Mouse (Mus musculus): Measurements from ENCODE around the gene Dusp7. TPM values are rescaled to one million over a fixed set of nuclear protein-coding genes. Genes with fewer than 3 reads are reported as not detected.

The Dusp7 gene
- polyA plus RNA-seq, 1 experiment = 223 TPM

GRCm38 (mm10) chr9:106338462-106339172, 29.8 kb upstream of the Dusp7 start:
- 44% methylated on average over 10 of the region's 10 CpGs for WGBS
- TF ChIP-seq CTCF (IDR thresholded peaks at IDR 0.05; ENCODE audit: insufficient read depth, low read length) (no peak), POLR2A (IDR thresholded peaks at IDR 0.05; ENCODE audit: borderline replicate concordance, extremely low read depth, low read depth, low read length) (no peak)

GRCm38 (mm10) chr9:106339173-106339558, 29.3 kb upstream of the Dusp7 start:
- TF ChIP-seq CTCF (IDR thresholded peaks at IDR 0.05; ENCODE audit: insufficient read depth, low read length) (no peak), POLR2A (IDR thresholded peaks at IDR 0.05; ENCODE audit: borderline replicate concordance, extremely low read depth, low read depth, low read length) (no peak)
- no peaks in the 10 kb centered on the region; the same call in 1 of the 2 replicates for H3K4me1 ChIP-seq (ENCODE audit: control insufficient read depth, insufficient read depth, low read length)
- 83% methylated on average over 6 of the region's 6 CpGs for WGBS
- DNase-seq = no peak
- H3K4me3 ChIP-seq (replicated peaks; ENCODE audit: extremely low read depth, low read depth, low read length) = no peak overlapping the region

More at GRCm38 (mm10) chr9:106338462-106339172, 29.8 kb upstream of the Dusp7 start:
- Histone ChIP-seq H3K4me3 (replicated peaks; ENCODE audit: extremely low read depth, low read depth, low read length) (no peak overlapping the region), H3K4me1 (ENCODE audit: control insufficient read depth, insufficient read depth, low read length) (no peaks in the 10 kb centered on the region; the same call in 1 of the 2 replicates)
- DNase-seq = no peak

DNA sequence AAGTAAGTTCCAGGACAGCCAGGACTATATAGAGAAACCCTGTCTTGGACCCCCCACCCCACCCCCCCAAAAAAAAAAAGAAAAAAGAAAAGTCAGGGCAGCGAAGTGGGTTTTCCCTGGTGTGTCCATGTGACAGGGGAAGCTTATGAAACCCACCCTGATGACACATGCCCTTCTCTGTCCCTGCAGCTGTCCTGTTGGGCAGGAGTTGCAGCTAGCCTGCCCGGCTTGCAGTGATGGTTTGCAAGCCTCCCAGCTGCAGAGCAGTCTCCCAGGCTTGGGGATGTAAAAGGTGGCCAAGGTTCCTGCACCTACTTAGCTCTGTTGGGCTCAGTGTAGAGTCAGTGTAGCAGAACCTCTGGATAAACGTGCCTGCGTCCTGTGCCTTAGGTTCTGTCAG, 28.7 kb upstream of the Dusp7 start:
- WGBS = 94% methylated on average over 4 of the region's 4 CpGs
- no peak for DNase-seq
- TF ChIP-seq CTCF (IDR thresholded peaks at IDR 0.05; ENCODE audit: insufficient read depth, low read length) (no peak), POLR2A (IDR thresholded peaks at IDR 0.05; ENCODE audit: borderline replicate concordance, extremely low read depth, low read depth, low read length) (no peak)
- H3K4me1 ChIP-seq (ENCODE audit: control insufficient read depth, insufficient read depth, low read length) = no peaks in the 10 kb centered on the region; the same call in none of the 2 replicates
- no peak overlapping the region for H3K4me3 ChIP-seq (replicated peaks; ENCODE audit: extremely low read depth, low read depth, low read length)

DNA sequence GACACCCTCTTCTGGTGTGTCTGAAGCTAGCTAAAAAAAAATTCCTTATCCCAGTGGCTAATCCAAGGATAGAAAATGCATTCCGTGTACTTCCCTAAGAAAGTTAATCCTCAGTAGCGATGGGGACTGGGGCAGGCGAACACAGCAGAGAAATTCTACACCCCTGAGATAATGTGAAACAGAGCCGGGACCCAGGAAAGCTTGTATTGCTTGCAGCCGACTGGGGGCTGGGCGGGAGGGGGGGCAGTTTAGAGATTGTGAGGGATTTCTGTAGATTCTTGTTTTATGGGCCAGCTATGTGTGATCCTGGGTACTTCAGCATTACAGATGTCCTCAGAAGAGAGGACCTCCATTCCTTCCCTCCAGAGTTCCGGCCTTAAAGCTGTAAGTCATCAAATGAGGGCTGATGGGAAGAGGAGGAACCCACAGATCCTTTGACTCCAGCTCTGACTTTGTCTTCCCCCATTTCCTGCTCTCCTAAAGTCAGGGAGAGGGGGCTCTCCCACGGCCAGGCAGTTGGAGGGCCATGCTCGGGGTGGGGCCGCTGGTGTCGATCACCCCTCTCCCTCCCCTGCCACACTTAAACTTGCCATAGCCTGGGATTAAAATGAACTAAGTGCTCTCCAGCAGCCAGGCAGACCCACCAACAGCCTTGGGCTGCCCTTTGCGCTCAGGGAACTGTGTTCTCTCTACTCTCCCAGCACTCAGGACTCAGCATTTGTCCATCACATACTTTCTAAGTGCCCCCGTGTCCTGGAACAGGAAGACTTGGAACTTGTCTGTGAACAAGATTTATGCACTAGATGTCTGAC, 27.7 kb upstream of the Dusp7 start:
- TF ChIP-seq POLR2A (IDR thresholded peaks at IDR 0.05; ENCODE audit: borderline replicate concordance, extremely low read depth, low read depth, low read length) (no peak), CTCF (IDR thresholded peaks at IDR 0.05; ENCODE audit: insufficient read depth, low read length) (no peak)
- 76% methylated on average over 13 of the region's 13 CpGs for WGBS
- Histone ChIP-seq H3K4me1 (ENCODE audit: control insufficient read depth, insufficient read depth, low read length) (no peaks in the 10 kb centered on the region; the same call in none of the 2 replicates), H3K4me3 (replicated peaks; ENCODE audit: extremely low read depth, low read depth, low read length) (no peak overlapping the region)
- DNase-seq = no peak

DNA sequence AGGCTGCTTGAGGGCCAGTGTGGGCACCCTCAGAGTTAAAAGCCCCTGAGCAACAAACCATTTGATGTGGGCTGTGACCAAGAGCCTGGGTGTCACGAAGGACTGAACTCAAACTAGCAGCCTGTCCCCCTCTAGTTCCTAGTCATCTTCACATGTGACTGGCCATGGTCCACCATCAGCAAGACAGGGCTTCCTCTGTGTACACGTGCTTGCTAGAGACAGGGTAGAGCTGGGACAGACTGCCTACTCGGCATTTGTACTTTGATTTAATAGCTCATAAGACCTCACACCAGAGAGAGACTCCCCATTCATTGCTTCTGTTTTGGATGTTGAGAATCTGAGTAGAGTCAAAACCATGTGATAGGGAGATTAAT, 27.1 kb upstream of the Dusp7 start:
- H3K4me3 ChIP-seq (replicated peaks; ENCODE audit: extremely low read depth, low read depth, low read length) = no peak overlapping the region
- TF ChIP-seq POLR2A (IDR thresholded peaks at IDR 0.05; ENCODE audit: borderline replicate concordance, extremely low read depth, low read depth, low read length) (no peak), CTCF (IDR thresholded peaks at IDR 0.05; ENCODE audit: insufficient read depth, low read length) (no peak)
- no peak for DNase-seq
- whole genome bisulfite sequencing = 59% methylated on average over 3 of the region's 3 CpGs
- H3K4me1 ChIP-seq (ENCODE audit: control insufficient read depth, insufficient read depth, low read length) = no peaks in the 10 kb centered on the region; the same call in none of the 2 replicates

DNA sequence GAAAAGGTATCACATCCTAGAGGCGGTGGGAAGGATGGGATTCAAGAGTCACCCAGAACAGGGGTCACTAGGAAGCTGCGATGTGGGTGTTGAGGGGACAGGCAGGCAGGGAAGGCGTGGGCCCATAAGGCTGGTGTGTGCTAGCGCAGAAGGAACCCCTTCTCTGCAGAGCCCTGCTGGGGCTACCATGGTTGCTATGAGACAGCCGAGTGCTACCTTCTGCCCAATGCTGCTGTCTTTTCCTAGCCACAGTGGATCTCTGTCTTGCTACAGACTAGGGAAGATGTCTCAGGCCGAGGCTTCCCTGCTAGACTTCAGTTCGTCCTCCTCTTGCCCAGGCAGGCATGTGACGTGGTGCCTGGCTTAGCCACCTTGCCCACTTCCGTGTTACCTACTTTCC, 25.9 kb upstream of the Dusp7 start:
- TF ChIP-seq POLR2A (IDR thresholded peaks at IDR 0.05; ENCODE audit: borderline replicate concordance, extremely low read depth, low read depth, low read length) (no peak), CTCF (IDR thresholded peaks at IDR 0.05; ENCODE audit: insufficient read depth, low read length) (no peak)
- no peak for DNase-seq
- no peaks in the 10 kb centered on the region; the same call in none of the 2 replicates for H3K4me1 ChIP-seq (ENCODE audit: control insufficient read depth, insufficient read depth, low read length)
- H3K4me3 ChIP-seq (replicated peaks; ENCODE audit: extremely low read depth, low read depth, low read length) = no peak overlapping the region
- WGBS = 89% methylated on average over 9 of the region's 9 CpGs

DNA sequence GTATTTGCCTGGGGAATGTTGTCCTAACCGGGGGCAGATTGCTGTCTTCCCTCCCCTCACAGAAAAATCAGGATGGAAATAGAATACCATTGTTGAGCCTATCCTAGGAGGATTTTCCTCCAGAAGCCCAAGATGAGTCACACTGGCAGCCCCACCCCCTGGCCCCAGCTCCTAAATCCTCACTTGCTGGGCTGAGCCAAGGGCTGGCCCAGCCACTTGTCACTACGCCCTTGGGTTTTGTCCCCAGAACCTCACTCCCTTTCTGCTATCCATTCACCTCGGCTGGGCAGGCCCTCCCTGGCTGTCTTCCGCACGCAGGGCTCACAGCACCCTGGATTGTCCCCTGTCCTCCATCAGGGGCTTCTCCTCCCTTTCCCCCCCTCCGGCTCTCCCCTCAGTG, 23.3 kb upstream of the Dusp7 start:
- Histone ChIP-seq H3K4me1 (ENCODE audit: control insufficient read depth, insufficient read depth, low read length) (peaks cover 2% of the 10 kb centered on the region; the same call in 1 of the 2 replicates), H3K4me3 (replicated peaks; ENCODE audit: extremely low read depth, low read depth, low read length) (no peak overlapping the region)
- peak; percentile 43 for DNase-seq
- WGBS = 46% methylated on average over 6 of the region's 6 CpGs
- TF ChIP-seq POLR2A (IDR thresholded peaks at IDR 0.05; ENCODE audit: borderline replicate concordance, extremely low read depth, low read depth, low read length) (no peak), CTCF (IDR thresholded peaks at IDR 0.05; ENCODE audit: insufficient read depth, low read length) (no peak)

- no peak for DNase-seq
- H3K4me3 ChIP-seq (replicated peaks; ENCODE audit: extremely low read depth, low read depth, low read length) = no peak overlapping the region
- TF ChIP-seq POLR2A (IDR thresholded peaks at IDR 0.05; ENCODE audit: borderline replicate concordance, extremely low read depth, low read depth, low read length) = no peak
- TF ChIP-seq CTCF (IDR thresholded peaks at IDR 0.05; ENCODE audit: insufficient read depth, low read length) = no peak
- peaks cover 2% of the 10 kb centered on the region; the same call in 1 of the 2 replicates for H3K4me1 ChIP-seq (ENCODE audit: control insufficient read depth, insufficient read depth, low read length)
- 76% methylated on average over 6 of the region's 6 CpGs for WGBS
These were observed 22.8 kb upstream of the Dusp7 start for GRCm38 (mm10) chr9:106345630-106346029.

DNA sequence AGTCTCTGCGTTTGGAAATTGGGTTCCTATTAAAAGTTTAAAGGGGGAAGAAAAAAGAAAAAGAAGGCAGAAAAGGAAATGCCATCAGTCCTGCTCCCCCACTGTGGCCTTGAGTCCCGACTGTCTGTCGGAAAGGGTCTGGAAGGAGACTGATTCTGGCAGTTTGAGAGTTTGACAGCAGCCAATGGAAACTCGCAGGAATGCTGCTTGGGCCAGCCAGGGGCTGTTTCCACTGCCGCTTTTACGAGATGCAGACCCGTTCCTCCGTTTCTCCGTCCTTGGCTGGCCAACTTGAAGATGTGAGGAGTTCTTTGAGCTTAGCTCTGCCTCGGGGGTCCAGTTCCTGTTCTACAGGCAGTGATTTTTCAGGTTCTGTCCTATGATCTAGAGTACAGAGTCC, 20.2 kb upstream of the Dusp7 start:
- 75% methylated on average over 10 of the region's 10 CpGs for WGBS
- TF ChIP-seq CTCF (IDR thresholded peaks at IDR 0.05; ENCODE audit: insufficient read depth, low read length) (no peak), POLR2A (IDR thresholded peaks at IDR 0.05; ENCODE audit: borderline replicate concordance, extremely low read depth, low read depth, low read length) (no peak)

More for the DNA sequence above, 20.2 kb upstream of the Dusp7 start:
- Histone ChIP-seq H3K4me3 (replicated peaks; ENCODE audit: extremely low read depth, low read depth, low read length) (no peak overlapping the region), H3K4me1 (ENCODE audit: control insufficient read depth, insufficient read depth, low read length) (peaks cover 2% of the 10 kb centered on the region; the same call in 1 of the 2 replicates)
- DNase-seq = no peak
